Mouse (Mus musculus) macrophage (primary cell): ENCODE measurements around the gene Cntf. TPM values are rescaled to one million over a fixed set of nuclear protein-coding genes. Genes with fewer than 3 reads are reported as not detected.

Source experiments
- H3K27ac ChIP-seq: fragments of 350-480 bp; formaldehyde crosslinking; 2 replicates; pipeline ENCODE4 v1.9.0; 2021
- H3K36me3 ChIP-seq: fragments of 350-480 bp; formaldehyde crosslinking; 2 replicates; pipeline ENCODE4 v1.9.0; 2021; ENCODE audit errors: inconsistent target
- H3K4me3 ChIP-seq: fragments of 350-480 bp; formaldehyde crosslinking; 2 replicates; pipeline ENCODE4 v1.9.0; 2021; ENCODE audit errors: inconsistent target
- H3K79me2 ChIP-seq: fragments of 350-480 bp; formaldehyde crosslinking; 2 replicates; pipeline ENCODE4 v1.9.0; 2021; ENCODE audit errors: inconsistent target
- WGBS: methylation state at CpG from one replicate; pipeline ENCODE4 v1.1.7; 2026; ENCODE audit warnings: inconsistent platforms; ENCODE audit not compliant: missing documents; 5-methylcytosine and 5-hydroxymethylcytosine counted together
- polyA plus RNA-seq: library from polyadenylated mRNA; stranded (reverse); fragments of 250-400 nt; gene quantifications from 3 replicates; pipeline ENCODE4 v1.2.4, GENCODE M21; 2018; ENCODE audit warnings: inconsistent platforms
- total RNA-seq, 78 experiments: library from RNA; depleted of rRNA; stranded (reverse); fragments of 250-400 nt; gene quantifications; 1 replicate in 9 of 78; 2 replicates in 24 of 78; 3 replicates in 43 of 78; 4 replicates in 2 of 78; pipeline ENCODE4 v1.2.4; 2018; ENCODE audit warnings: inconsistent platforms in 56 of 78

Cntf gene
- total RNA-seq (2018; cell fraction: chromatin; rRNA removed), result 10 to 100 TPM in 1 of 26 experiments, 1 to 10 TPM in 25; 1.2 to 10.7 (median 3.9) TPM
- 1 to 10 TPM in 2 of 26 experiments, under 1 TPM in 24; 0.17 to 1.6 (median 0.43) TPM for total RNA-seq (2018; cell fraction: cytosol; rRNA removed)
- 10 to 100 TPM in 2 of 26 experiments, 1 to 10 TPM in 24; 1.3 to 12.8 (median 2.9) TPM for total RNA-seq (2018; cell fraction: nucleus; rRNA removed)
- 0.42 to 0.85 TPM (median 0.52 TPM) in 3 replicates for polyA plus RNA-seq

DNA sequence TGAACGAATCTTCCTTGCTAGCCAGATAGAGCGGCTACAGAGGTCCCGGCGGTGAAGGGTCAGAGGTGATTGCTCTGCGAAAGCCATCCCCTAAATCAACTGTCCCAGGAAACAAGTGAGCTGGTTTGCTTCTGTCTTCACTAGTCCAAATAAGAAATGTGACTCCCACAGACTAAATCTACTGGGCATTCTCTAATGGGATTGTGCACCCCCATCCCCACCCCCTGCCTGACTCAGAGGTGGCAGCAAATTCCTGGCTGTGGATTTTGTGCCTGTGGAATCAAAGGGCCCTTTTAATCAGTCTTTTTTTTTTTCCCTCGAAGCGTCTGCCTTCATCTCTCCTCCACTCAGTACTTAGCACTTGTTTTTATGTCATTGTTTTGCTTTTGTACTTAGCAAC lies at the start of gene Cntf:
Gene Cntf (minus strand): TSS at position 325 of the 400 bp plus-strand sequence.
- Histone ChIP-seq H3K36me3 (peaks cover 44% of the 10 kb centered on the region), H3K4me3 (no peak within 1 kb of the TSS), H3K27ac (no peak within 1 kb of the TSS), H3K79me2 (peaks cover 11% of the 10 kb centered on the region; the same call in 1 of the 2 replicates)
- WGBS, result 91% methylated on average over 6 of the region's 7 CpGs

DNA sequence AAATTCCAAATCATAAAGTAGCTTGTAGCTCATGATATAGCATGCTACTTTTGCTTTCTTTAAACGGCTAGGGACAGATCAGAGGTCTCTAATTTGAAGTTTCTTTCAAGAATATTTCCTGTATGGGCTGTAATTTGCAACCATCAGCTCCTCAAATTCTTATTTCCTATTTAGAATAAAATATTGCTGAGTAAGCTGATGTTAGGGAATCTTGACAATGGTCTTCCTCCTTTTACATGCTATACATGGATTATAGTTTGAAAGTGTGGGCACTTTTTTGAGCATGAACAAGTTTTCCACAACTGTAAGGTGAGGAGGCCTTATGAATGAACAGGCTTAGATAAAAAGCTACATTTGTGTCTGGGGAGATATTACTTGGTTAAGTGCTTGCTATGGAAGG lies 48.5 kb upstream of the Cntf start:
- no peak overlapping the region for H3K4me3 ChIP-seq
- peaks cover 93% of the 10 kb centered on the region for H3K79me2 ChIP-seq
- no peak overlapping the region for H3K27ac ChIP-seq
- peaks cover 28% of the 10 kb centered on the region for H3K36me3 ChIP-seq
- 67% methylated on average over 1 of the region's 1 CpGs for WGBS

DNA sequence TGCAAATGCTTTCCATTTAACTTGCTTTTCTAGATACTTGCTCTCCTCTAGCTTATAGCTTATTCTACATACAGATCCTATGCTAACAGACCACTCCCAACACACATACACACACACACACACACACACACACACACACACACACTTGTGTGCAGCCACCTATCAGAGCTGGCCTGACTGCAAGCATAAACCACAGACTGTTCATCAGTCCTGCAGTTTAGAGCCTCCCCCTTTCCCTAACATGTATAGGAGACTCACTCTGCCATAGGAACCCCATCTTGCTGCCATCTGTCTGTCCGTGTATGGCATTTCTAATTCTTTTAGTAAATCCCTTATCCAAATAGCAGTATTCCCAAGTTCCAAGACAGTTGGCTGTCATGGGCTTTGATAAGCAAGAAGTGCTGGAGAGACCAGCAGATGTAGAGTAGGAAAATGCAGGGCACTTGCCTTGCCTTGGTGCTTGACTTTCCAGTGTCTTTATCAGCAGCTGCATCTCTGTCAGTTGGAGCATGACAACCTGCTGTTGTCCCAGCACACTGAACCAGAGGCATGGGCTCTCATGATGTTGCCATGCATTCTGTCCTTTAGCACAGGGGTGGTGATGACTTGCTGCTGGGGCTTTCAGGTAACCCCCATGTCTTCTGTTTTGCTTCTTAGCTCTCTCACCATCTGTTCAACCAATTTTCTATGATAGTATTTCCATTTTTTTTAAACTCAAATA lies 47.4 kb upstream of the Cntf start:
- H3K79me2 ChIP-seq, result peaks cover 100% of the 10 kb centered on the region
- no peak overlapping the region for H3K4me3 ChIP-seq
- H3K27ac ChIP-seq, result no peak overlapping the region
- 86% methylated on average over 1 of the region's 1 CpGs for WGBS
- peaks cover 34% of the 10 kb centered on the region for H3K36me3 ChIP-seq

DNA sequence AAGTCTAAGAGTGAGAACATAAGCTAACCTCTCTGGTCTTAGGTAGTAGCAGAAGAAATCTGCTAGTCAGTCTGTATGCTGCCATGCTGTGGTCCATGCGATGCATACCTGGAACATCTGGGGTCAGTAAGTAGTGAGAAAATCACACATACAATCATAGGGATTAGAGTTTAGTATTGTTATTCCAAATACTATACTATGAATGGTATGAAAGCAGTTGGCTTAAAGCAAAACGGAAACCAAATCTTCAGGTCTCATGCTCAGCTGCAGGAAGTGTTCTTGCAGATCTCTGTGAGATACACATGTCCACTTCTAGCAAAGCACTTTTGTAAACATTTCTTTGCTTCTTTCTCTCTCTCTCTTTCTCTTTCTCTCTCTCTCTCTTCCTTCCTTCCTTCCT lies 40.8 kb upstream of the Cntf start:
- H3K27ac ChIP-seq, result 0 out of 2 replicates have a peak overlapping the region, but pooled peaks have one; percentile 7
- WGBS, result 47% methylated on average over 2 of the region's 2 CpGs
- H3K36me3 ChIP-seq, result peaks cover 34% of the 10 kb centered on the region
- H3K79me2 ChIP-seq, result peaks cover 100% of the 10 kb centered on the region
- H3K4me3 ChIP-seq, result no peak overlapping the region

DNA sequence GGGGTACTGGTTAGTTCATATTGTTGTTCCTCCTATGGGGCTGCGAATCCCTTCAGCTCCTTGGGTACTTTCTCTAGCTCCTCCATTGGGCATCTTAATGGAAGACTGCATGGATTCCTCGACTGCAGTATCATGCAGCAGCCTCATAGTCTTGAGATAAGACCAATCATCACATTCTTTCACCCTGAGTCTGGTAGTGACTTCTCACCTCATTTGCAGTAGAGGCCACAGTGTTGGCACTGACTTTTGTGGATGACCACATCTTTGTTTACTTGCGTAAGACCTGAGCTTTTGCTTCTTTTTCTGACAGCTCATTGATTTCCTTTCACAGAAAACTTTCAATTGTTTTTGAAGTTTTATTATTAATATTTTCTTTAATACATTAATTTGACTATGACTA lies 40.3 kb upstream of the Cntf start:
- H3K36me3 ChIP-seq, result peaks cover 33% of the 10 kb centered on the region
- 0 out of 2 replicates have a peak overlapping the region, but pooled peaks have one; percentile 7 for H3K27ac ChIP-seq
- peaks cover 100% of the 10 kb centered on the region for H3K79me2 ChIP-seq
- no peak overlapping the region for H3K4me3 ChIP-seq
- 87% methylated on average over 3 of the region's 3 CpGs for WGBS

DNA sequence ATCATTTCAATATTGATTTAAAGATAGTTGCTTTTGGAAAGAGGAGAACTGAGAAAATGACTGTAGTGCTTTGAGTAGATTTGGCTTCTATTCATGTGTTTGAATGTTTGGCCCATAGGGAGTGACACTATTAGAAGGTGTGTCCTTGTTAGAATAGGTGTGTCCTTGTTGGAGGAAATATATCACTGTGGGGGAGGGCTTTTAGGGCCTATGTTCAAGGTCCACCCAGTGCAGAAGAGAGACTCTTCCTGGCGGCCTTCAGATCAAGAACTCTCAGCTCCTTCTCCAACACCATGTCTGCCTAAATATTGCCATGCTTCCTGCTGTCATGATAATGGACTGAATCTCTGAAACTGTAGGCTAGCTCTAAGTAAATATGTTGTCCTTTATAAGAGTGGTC lies 38.8 kb upstream of the Cntf start:
- Histone ChIP-seq H3K27ac (no peak overlapping the region), H3K79me2 (peaks cover 100% of the 10 kb centered on the region), H3K36me3 (peaks cover 21% of the 10 kb centered on the region), H3K4me3 (no peak overlapping the region)
- WGBS, result 100% methylated on average over 1 of the region's 1 CpGs

DNA sequence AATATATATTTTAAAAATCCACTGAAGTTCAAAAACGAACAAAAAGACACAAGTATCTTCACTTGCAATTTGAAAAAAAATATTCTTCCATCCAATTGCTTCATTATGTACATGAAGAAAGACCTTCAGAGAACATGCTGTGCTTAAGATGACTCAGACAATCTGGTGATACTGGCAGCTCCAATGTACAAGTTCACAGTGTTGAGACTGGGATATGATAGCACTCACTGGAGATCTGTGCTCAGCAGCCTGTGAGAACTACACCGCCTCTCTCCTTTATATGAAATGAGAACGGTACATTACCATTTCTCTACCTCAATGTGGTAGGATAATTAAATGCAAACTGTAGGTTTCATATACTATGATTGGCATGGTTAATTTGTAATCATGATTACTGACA lies 37.4 kb upstream of the Cntf start:
- H3K4me3 ChIP-seq, result no peak overlapping the region
- H3K27ac ChIP-seq, result peak overlapping the region; percentile 98
- peaks cover 99% of the 10 kb centered on the region for H3K79me2 ChIP-seq
- WGBS, result 86% methylated on average over 3 of the region's 3 CpGs
- H3K36me3 ChIP-seq, result peaks cover 11% of the 10 kb centered on the region

DNA sequence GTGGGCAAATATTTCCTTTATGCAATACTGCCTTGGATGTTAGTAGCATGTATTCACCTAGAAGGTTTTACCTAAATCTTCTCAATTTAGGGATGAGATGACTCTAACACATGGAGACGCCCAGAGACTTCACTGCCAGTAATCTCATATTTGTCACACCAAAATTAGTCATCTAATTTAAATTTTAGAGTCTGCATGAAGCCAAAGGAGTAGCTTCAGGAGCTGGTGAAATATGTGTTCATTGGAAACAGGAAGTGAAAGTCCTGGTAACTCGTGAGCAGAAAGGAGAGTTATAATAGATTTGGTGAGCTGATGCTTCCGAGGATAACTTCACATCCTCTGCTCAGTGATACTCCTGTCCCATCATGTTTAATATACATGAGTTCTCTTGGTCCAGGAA lies 35.6 kb upstream of the Cntf start:
- WGBS, result 0% methylated on average over 3 of the region's 3 CpGs
- Histone ChIP-seq H3K36me3 (peaks cover 5% of the 10 kb centered on the region), H3K27ac (peak overlapping the region; percentile 98), H3K79me2 (peaks cover 85% of the 10 kb centered on the region), H3K4me3 (peak overlapping the region; percentile 87)

DNA sequence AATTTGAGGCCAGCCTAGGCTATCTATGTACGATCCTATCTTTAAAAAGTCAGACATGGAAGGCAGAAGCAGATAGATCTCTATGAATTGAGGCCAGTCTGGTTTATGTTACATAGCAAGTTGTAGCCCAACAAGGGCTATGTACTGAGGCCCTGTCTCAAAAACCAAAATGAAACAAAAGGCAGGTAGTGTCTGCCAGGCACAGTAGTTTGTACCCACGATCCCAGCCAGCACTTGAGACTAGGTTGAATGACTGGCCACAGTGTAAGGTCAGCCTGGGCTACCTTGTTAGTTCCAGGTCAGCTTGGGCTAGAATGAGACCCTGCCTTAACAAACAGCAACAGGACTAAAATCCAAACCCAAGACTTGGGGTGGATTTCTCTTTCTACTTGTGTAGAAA lies 35.2 kb upstream of the Cntf start:
- Histone ChIP-seq H3K36me3 (peaks cover 5% of the 10 kb centered on the region), H3K27ac (peak overlapping the region; percentile 98), H3K4me3 (peak overlapping the region; percentile 87), H3K79me2 (peaks cover 80% of the 10 kb centered on the region)
- WGBS, result 66% methylated on average over 2 of the region's 2 CpGs

DNA sequence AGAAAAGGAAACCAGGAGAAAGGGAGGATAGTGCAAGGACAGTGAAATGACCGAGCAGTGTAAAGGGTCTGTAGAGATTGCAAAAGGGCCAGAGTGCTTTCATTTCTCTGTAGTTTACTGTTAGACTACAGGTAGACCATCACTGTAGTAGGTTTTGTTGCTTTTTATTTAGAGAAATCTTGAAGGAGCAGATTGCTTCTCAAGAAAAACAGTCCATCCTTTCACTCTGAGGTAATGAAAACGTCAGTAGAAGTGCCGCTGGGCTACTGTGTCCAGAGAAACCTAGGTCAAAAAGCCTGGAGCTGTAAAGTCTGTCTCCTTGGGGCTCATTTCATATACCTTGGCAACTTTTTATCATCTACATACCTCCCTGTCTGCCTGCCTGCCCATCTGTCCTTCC lies 33.6 kb upstream of the Cntf start:
- H3K4me3 ChIP-seq, result peak overlapping the region; percentile 87
- H3K36me3 ChIP-seq, result no peaks in the 10 kb centered on the region
- WGBS, result 67% methylated on average over 3 of the region's 3 CpGs
- peak overlapping the region; percentile 98 for H3K27ac ChIP-seq
- peaks cover 70% of the 10 kb centered on the region for H3K79me2 ChIP-seq

DNA sequence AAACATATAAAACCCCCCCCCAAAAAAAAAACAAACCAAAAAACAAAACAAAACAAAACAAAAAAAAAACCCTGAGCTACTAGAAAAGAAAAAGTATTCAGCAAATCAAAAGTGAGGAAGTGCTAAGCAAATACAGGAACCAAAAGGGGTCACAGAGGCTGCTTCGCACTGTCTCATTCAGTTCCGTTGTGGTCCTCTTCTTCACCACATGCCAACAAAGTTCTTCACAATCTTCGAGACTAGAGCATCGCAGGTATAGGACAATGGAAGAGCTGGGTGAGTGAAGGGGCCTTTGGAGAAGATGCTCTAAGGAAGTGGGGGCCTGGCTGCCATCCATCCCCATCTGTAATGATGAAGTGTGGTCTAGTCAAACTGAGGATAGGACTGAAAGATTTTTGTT lies 33.0 kb upstream of the Cntf start:
- Histone ChIP-seq H3K27ac (peak overlapping the region; percentile 98), H3K36me3 (no peaks in the 10 kb centered on the region), H3K4me3 (peak overlapping the region; percentile 87), H3K79me2 (peaks cover 70% of the 10 kb centered on the region)
- 0% methylated on average over 4 of the region's 4 CpGs for WGBS

DNA sequence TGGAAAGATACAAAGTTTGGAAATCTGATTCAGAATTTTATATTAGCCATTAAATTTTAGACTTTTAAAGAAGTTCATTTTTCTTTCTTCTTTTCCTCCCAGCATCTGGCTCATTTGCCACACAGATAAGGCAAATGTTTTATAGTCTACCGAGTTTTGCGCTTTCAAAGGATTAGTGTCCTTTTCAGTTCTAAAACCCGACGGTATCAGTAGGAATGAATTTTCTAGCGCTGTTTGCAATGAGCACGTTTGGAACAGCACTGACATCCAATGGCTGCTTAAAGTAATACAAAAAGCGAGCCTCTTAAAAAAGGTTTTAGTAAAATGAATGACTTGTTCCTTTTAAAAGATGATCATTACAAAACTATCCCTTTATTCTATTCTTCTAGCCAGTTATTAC lies 31.6 kb upstream of the Cntf start:
- 0% methylated on average over 6 of the region's 7 CpGs for WGBS
- peak overlapping the region; percentile 98 for H3K27ac ChIP-seq

DNA sequence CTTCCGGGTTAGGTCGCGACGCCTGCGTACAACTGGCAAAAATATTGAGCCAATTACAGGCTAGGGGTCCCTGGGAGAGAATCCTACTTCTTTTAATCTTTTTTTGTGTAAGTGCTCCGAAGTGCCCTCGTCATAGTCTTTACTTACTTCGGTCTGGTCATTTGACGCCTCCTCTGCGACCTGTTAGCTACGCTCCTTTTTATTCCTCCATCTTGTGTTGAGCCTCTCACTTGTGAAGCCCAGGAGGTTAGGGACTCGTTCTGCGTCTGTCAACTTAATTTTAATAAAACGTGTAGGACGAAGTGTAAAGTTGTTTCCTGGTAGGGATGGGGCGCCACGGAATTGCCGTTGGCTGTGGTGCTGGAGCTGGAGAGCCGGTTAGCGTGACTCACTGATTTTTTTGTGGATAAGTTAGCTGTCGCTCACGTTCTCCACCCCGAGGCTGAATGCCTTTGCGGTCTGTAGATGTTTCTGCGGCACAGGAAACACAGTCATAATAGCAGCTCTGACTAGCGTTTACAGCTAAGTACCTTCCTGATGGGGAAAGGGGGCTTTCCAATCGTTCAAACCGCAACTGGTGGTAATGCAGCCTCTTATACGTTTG lies 31.0 kb upstream of the Cntf start:
- under 1% methylated on average over 29 of the region's 29 CpGs for WGBS
- Histone ChIP-seq H3K4me3 (peak overlapping the region; percentile 61), H3K36me3 (no peaks in the 10 kb centered on the region)

More for the DNA sequence above, 31.6 kb upstream of the Cntf start:
- no peaks in the 10 kb centered on the region for H3K36me3 ChIP-seq
- peak overlapping the region; percentile 61 for H3K4me3 ChIP-seq
- peaks cover 70% of the 10 kb centered on the region for H3K79me2 ChIP-seq

DNA sequence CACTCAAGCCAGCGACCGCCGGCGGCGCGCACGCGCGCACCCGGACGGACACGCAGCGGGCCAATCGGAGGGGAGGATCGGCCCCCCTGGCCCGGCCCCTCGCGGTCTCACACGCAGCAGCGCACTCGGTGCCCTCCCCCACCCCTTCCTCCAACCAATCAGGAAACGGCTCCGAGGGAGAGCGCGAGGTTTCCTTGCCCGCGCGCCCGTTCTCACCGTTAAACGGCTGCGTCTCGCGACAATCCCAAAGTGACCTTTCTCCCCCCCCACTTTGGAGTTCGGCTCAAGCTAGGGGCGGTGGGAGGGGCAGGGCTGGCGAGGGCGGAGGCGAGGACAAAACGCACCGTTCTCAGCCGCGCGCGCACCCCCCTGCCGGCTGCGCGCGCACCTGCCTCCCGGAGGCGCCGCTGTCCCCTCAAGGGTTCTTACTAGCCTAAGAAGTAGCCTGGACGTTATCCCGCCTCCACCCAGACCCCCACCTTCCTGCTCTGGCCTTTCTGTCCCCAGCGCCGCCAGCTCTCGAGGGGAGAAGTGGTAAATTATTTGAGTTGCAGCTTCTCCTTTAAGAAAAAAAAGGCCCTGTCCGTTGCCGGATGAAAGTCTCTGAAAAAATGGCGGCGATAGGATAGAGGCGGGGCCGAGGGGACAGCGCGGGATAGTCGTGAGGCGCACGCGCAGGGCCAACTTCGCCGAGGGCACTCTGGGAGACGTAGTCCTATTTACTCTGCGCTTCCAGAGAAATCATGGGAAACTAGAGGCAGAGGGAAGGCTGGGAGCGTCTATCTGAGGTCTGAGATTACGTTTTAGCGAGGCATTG lies 30.3 kb upstream of the Cntf start, which contains the start of the genes Zfp91 and Lpxn:
Gene Zfp91 (minus strand): TSS at position 616 of the 817 bp plus-strand sequence.
Gene Lpxn (plus strand): TSS at position 683 of the 817 bp plus-strand sequence.
- Histone ChIP-seq H3K36me3 (no peaks in the 10 kb centered on the region), H3K4me3 (peak within 1 kb of the TSS; percentile 67), H3K79me2 (peaks cover 70% of the 10 kb centered on the region), H3K27ac (peak within 1 kb of the TSS; percentile 98)
- WGBS, result under 1% methylated on average over 54 of the region's 76 CpGs

More for the DNA sequence above, 31.0 kb upstream of the Cntf start:
- peak overlapping the region; percentile 98 for H3K27ac ChIP-seq
- H3K79me2 ChIP-seq, result peaks cover 70% of the 10 kb centered on the region
